Mouse (Mus musculus) heart, postnatal 0 days (tissue): ENCODE measurements around the gene Cnot6.

ENCODE experiments used
- CTCF ChIP-seq: IDR thresholded peaks from 2 replicates; pipeline ENCODE4 v1.5.1; 2016; ENCODE audit warnings: antibody characterized with exemption, control low read depth, low read depth
- EP300 ChIP-seq: IDR thresholded peaks from 2 replicates; pipeline ENCODE4 v1.6.1; 2016; ENCODE audit warnings: antibody characterized with exemption, low read depth

DNA sequence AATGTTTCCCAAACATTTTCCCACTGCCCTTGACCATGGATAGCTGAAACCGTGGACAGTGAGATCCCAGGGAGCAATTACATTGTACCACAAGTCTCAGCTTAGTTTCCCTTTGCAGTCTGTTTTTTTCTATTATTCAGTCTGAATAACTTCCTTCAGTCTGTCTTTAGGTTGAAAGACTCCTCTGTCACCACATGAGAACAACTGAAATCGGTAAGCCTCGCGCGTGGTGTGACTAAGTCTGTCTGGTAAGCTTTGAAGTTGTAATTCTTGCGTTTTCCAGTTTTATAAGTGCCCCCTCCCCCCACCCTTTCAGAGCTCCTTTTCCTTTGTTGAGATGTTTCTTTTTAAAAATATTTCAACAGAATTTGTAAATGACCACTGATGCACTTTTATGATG lies 10.2 kb upstream of the Cnot6 start:
- TF ChIP-seq CTCF = no peak
- TF ChIP-seq EP300 = no peak
